Mouse (Mus musculus): Measurements from ENCODE around the gene Inpp1. TPM values are rescaled to one million over a fixed set of nuclear protein-coding genes. Genes with fewer than 3 reads are reported as not detected.
A peak's percentile ranks its signal among the peaks of the same experiment; 100 is the strongest.

Inpp1 gene
- polyA plus RNA-seq, 1 experiment from 2014 or later = 10.4 TPM

DNA sequence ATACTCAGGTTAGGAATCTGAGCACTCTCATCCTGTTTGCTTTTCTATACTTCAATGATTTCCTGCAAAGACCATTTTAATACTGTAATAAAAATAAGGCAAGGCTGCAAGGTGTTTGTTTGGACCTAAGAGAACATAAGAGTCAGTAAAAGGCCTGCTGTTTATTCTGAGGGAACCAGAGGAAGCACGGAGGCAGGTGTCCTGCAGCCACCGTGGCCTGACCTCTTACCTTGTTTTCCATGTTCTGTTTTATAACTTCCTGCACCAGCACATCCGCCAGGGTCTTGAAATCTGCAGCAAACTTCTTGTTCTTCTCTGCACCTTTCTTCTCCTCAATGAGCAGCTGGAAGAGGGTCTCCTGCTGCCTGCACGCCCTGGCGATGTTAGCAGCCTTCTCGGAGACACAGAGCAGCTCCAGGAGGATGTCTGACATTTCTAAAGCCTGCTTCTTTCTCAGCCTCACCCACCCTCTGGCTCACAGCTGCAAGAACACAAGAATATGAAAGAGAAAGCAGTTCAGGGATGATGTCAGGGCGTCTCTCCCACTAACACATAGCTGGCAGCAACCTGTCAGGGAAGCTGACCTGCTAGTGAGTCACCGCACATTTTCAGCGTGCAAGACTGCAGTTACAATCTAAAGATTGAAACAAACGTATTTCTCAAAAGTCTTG is 18.3 kb downstream of the Inpp1 start:
- Histone ChIP-seq H3K4me3 (ENCODE audit: low read depth, low read length) (no peak overlapping the region), H3K4me1 (ENCODE audit: insufficient read depth, low read depth, low read length) (no peaks in the 10 kb centered on the region), H3K27me3 (replicated peaks; ENCODE audit: insufficient read depth, low read length) (no peaks in the 10 kb centered on the region), H3K9ac (replicated peaks; ENCODE audit: low read depth) (no peak overlapping the region), H3K9me3 (ENCODE audit: low read length) (no peaks in the 10 kb centered on the region), H3K4me2 (replicated peaks; ENCODE audit: low read depth, low read length) (0 out of 2 replicates have a peak overlapping the region, but pooled peaks have one; percentile 1), H3K36me3 (ENCODE audit: insufficient read depth, low read length) (no peaks in the 10 kb centered on the region), H3K27ac (ENCODE audit: low read length) (no peak overlapping the region)
- peak; percentile 68 for ATAC-seq
- WGBS = 44% methylated on average over 10 of the region's 10 CpGs
- peak; percentile 66 for DNase-seq (ENCODE audit: low spot score)
- TF ChIP-seq CTCF (IDR thresholded peaks at IDR 0.05) (no peak), EP300 (IDR thresholded peaks at IDR 0.05) (no peak)

- Histone ChIP-seq H3K9me3 (ENCODE audit: low read length) (no peaks in the 10 kb centered on the region), H3K27me3 (replicated peaks; ENCODE audit: insufficient read depth, low read length) (no peaks in the 10 kb centered on the region), H3K9ac (replicated peaks; ENCODE audit: low read depth) (no peak overlapping the region), H3K27ac (ENCODE audit: low read length) (no peak overlapping the region), H3K36me3 (ENCODE audit: insufficient read depth, low read length) (no peaks in the 10 kb centered on the region; the same call in 1 of the 2 replicates), H3K4me2 (replicated peaks; ENCODE audit: low read depth, low read length) (no peak overlapping the region), H3K4me3 (ENCODE audit: low read depth, low read length) (no peak overlapping the region), H3K4me1 (ENCODE audit: insufficient read depth, low read depth, low read length) (no peaks in the 10 kb centered on the region)
- TF ChIP-seq CTCF (IDR thresholded peaks at IDR 0.05) = no peak
- no peak for TF ChIP-seq EP300 (IDR thresholded peaks at IDR 0.05)
- DNase-seq (ENCODE audit: low spot score) (no peak), ATAC-seq (no peak)
- WGBS = 72% methylated on average over 2 of the region's 2 CpGs
Measured at GRCm38 (mm10) chr1:52795927-52796326, 21.6 kb downstream of the Inpp1 start.

GRCm38 (mm10) chr1:52793692-52794091 is 23.8 kb downstream of the Inpp1 start:
- H3K4me3 ChIP-seq (ENCODE audit: low read depth, low read length) = no peak overlapping the region
- no peak overlapping the region for H3K9ac ChIP-seq (replicated peaks; ENCODE audit: low read depth)
- DNase-seq (ENCODE audit: low spot score) = no peak
- WGBS = 77% methylated on average over 3 of the region's 3 CpGs
- H3K4me2 ChIP-seq (replicated peaks; ENCODE audit: low read depth, low read length) = no peak overlapping the region
- no peaks in the 10 kb centered on the region; the same call in 1 of the 2 replicates for H3K36me3 ChIP-seq (ENCODE audit: insufficient read depth, low read length)
- peak; percentile 42 for TF ChIP-seq CTCF (IDR thresholded peaks at IDR 0.05)
- no peak for TF ChIP-seq EP300 (IDR thresholded peaks at IDR 0.05)
- ATAC-seq = no peak
- H3K27ac ChIP-seq (ENCODE audit: low read length) = no peak overlapping the region
- no peaks in the 10 kb centered on the region for H3K27me3 ChIP-seq (replicated peaks; ENCODE audit: insufficient read depth, low read length)
- H3K4me1 ChIP-seq (ENCODE audit: insufficient read depth, low read depth, low read length) = no peaks in the 10 kb centered on the region
- H3K9me3 ChIP-seq (ENCODE audit: low read length) = no peaks in the 10 kb centered on the region

GRCm38 (mm10) chr1:52792701-52793100 is 24.8 kb downstream of the Inpp1 start:
- DNase-seq (ENCODE audit: low spot score) (no peak), ATAC-seq (no peak)
- Histone ChIP-seq H3K4me1 (ENCODE audit: insufficient read depth, low read depth, low read length) (no peaks in the 10 kb centered on the region), H3K4me3 (ENCODE audit: low read depth, low read length) (no peak overlapping the region), H3K9ac (replicated peaks; ENCODE audit: low read depth) (no peak overlapping the region), H3K27me3 (replicated peaks; ENCODE audit: insufficient read depth, low read length) (no peaks in the 10 kb centered on the region), H3K36me3 (ENCODE audit: insufficient read depth, low read length) (no peaks in the 10 kb centered on the region; the same call in 1 of the 2 replicates), H3K9me3 (ENCODE audit: low read length) (no peaks in the 10 kb centered on the region), H3K27ac (ENCODE audit: low read length) (no peak overlapping the region), H3K4me2 (replicated peaks; ENCODE audit: low read depth, low read length) (no peak overlapping the region)
- TF ChIP-seq CTCF (IDR thresholded peaks at IDR 0.05) (no peak), EP300 (IDR thresholded peaks at IDR 0.05) (no peak)

GRCm38 (mm10) chr1:52787254-52787653 is 30.2 kb downstream of the Inpp1 start:
- no peaks in the 10 kb centered on the region for H3K27me3 ChIP-seq (replicated peaks; ENCODE audit: insufficient read depth, low read length)
- H3K4me1 ChIP-seq (ENCODE audit: insufficient read depth, low read depth, low read length) = no peaks in the 10 kb centered on the region
- no peak overlapping the region for H3K27ac ChIP-seq (ENCODE audit: low read length)
- H3K4me2 ChIP-seq (replicated peaks; ENCODE audit: low read depth, low read length) = no peak overlapping the region
- no peak for DNase-seq (ENCODE audit: low spot score)
- WGBS = 100% methylated on average over 1 of the region's 1 CpGs
- no peak for TF ChIP-seq EP300 (IDR thresholded peaks at IDR 0.05)
- no peak overlapping the region for H3K4me3 ChIP-seq (ENCODE audit: low read depth, low read length)
- no peak for ATAC-seq
- H3K9me3 ChIP-seq (ENCODE audit: low read length) = no peaks in the 10 kb centered on the region
- H3K36me3 ChIP-seq (ENCODE audit: insufficient read depth, low read length) = no peaks in the 10 kb centered on the region; the same call in 1 of the 2 replicates
- no peak overlapping the region for H3K9ac ChIP-seq (replicated peaks; ENCODE audit: low read depth)

- H3K36me3 ChIP-seq (ENCODE audit: insufficient read depth, low read length) = no peaks in the 10 kb centered on the region
- H3K9ac ChIP-seq (replicated peaks; ENCODE audit: low read depth) = no peak overlapping the region
- no peak overlapping the region for H3K4me2 ChIP-seq (replicated peaks; ENCODE audit: low read depth, low read length)
- DNase-seq (ENCODE audit: low spot score) (peak; percentile 46), ATAC-seq (peak; percentile 46)
- no peak overlapping the region for H3K27ac ChIP-seq (ENCODE audit: low read length)
- H3K4me3 ChIP-seq (ENCODE audit: low read depth, low read length) = no peak overlapping the region
- H3K4me1 ChIP-seq (ENCODE audit: insufficient read depth, low read depth, low read length) = no peaks in the 10 kb centered on the region
- H3K9me3 ChIP-seq (ENCODE audit: low read length) = no peaks in the 10 kb centered on the region
- WGBS = 41% methylated on average over 7 of the region's 7 CpGs
- TF ChIP-seq CTCF (IDR thresholded peaks at IDR 0.05) (no peak), EP300 (IDR thresholded peaks at IDR 0.05) (no peak)
- no peaks in the 10 kb centered on the region for H3K27me3 ChIP-seq (replicated peaks; ENCODE audit: insufficient read depth, low read length)
Measured at GRCm38 (mm10) chr1:52765176-52766111, 52.0 kb downstream of the Inpp1 start.

Measured in lung, postnatal 0 days (tissue).